Mouse (Mus musculus): ENCODE measurements at regions not wholly inside any gene's neighbourhood (a gene's known extent, or its start where the extent isn't known, plus 50 kb on each side); places are given as distances from the start of the nearest gene placed in this dataset.

DNA sequence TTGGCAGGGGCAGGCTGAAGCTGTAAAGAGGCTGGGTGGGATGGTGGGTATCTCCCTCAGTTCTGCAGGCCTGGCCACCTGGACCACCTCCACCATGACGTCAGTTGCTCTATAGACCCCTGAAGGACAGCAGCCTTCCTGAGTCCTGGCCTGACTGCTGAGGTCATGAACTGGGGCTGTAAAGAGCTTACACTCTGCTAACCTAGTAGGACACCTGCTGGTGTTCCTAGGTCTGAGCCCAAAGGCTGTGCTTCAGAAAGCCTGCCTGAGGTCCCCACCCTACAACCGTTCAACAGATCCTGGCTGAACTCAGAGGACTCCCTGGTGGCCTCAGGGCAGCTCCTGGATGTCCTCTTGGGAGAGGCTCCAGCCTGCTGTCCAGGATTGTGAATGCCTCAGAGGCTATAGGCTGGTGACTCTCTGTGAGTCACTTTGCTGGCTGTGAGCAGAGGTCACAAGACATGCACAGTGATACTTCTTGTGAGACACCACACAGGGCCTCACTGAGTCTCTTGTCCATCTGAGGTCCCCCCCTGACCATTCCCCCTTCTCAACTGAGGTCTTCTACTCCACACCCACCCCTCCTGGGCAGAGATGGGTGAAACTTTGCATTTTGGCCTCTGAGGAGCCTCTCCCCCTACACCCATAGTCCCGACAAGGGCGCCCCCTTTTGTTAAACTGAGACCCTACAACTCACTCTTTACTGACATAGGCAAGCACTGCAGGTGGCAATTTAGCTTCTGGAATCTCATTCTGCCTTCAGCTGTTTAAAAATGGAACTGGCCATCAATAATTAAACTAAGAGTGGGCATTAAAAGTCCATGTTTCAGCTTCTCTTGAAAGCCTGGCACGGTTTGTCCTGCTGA, 131.6 kb downstream of the Tpra1 start:
- TF ChIP-seq CTCF (IDR thresholded peaks at IDR 0.05) (peak; percentile 39), POLR2A (IDR thresholded peaks at IDR 0.05; ENCODE audit: insufficient read depth, low read depth, low read length) (no peak)
